Mouse (Mus musculus): ENCODE measurements around the gene Gm20388. TPM values are rescaled to one million over a fixed set of nuclear protein-coding genes. Genes with fewer than 3 reads are reported as not detected.
A peak's percentile ranks its signal among the peaks of the same experiment; 100 is the strongest.
"Not testable (repeated sequence)": the region's sequence is repeated elsewhere in the genome, so short reads cannot be mapped to it uniquely, and the experiment has no call there.

The Gm20388 gene
- polyA plus RNA-seq, 1 experiment from 2014 or later = not detected

GRCm38 (mm10) chr8:122572751-122573150 is 2662.1 kb downstream of the Gm20388 start:
- Histone ChIP-seq H3K4me3 (ENCODE audit: control insufficient read depth in 1 of 2, insufficient read depth in 1 of 2, low read depth in 1 of 2, low read length in 2 of 2) (no peak overlapping the region), H3K9me3 (ENCODE audit: control insufficient read depth, low read length) (no peaks in the 10 kb centered on the region), H3K27me3 (ENCODE audit: control insufficient read depth, insufficient read depth, low read length) (no peaks in the 10 kb centered on the region), H3K36me3 (ENCODE audit: control insufficient read depth, insufficient read depth, low read length) (peaks cover 52% of the 10 kb centered on the region), H3K4me1 (ENCODE audit: control insufficient read depth in 2 of 2, insufficient read depth in 2 of 2, low read length in 2 of 2) (peaks cover 31 to 45% of the 10 kb centered on the region in 2 experiments), H3K4me2 (ENCODE audit: low read length) (no peak overlapping the region), H3K9ac (ENCODE audit: low read length) (no peak overlapping the region), H3K27ac (replicated peaks in 1 of 2; ENCODE audit: control insufficient read depth in 1 of 2, insufficient read depth in 1 of 2, low read depth in 2 of 2, low read length in 2 of 2) (no peak overlapping the region)
- 90% methylated on average over 3 of the region's 3 CpGs for WGBS
- no peak for ATAC-seq (ENCODE audit: insufficient number of reproducible peaks, insufficient read depth, low FRiP score, low read depth)

- H3K9ac ChIP-seq (ENCODE audit: low read length); H3K9me3 ChIP-seq (ENCODE audit: control insufficient read depth, low read length); H3K4me2 ChIP-seq (ENCODE audit: low read length); ATAC-seq (ENCODE audit: insufficient number of reproducible peaks, insufficient read depth, low FRiP score, low read depth); H3K4me3 ChIP-seq (ENCODE audit: control insufficient read depth in 1 of 2, insufficient read depth in 1 of 2, low read depth in 1 of 2, low read length in 2 of 2); H3K27ac ChIP-seq (replicated peaks in 1 of 2; ENCODE audit: control insufficient read depth in 1 of 2, insufficient read depth in 1 of 2, low read depth in 2 of 2, low read length in 2 of 2); H3K27me3 ChIP-seq (ENCODE audit: control insufficient read depth, insufficient read depth, low read length): not testable (repeated sequence)
- H3K36me3 ChIP-seq (ENCODE audit: control insufficient read depth, insufficient read depth, low read length) = peaks cover 52% of the 10 kb centered on the region
- H3K4me1 ChIP-seq (ENCODE audit: control insufficient read depth in 2 of 2, insufficient read depth in 2 of 2, low read length in 2 of 2) = peaks cover 31 to 45% of the 10 kb centered on the region in 2 experiments
- 58% methylated on average over 4 of the region's 4 CpGs for WGBS
These were observed 2662.5 kb downstream of the Gm20388 start for GRCm38 (mm10) chr8:122573176-122573575.

DNA sequence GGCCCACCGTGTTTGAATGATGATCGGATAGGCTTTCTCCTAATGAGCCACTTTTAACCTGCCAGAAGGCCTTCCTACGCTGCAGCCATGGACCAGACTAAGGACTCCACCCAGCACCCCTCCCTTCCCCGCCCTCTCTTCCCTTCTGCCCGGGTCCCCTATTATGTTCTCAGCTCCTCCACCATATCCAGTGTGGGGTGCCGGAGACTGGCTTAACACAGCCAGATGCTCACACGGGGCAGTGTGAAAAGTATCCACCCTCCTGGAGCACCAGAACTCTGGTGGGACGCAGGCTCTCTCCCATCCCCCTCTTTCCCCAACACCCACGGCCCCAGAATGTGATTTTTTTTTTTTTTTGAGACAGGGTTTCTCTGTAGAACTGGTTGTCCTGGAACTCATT is 2662.9 kb downstream of the Gm20388 start:
- H3K4me2 ChIP-seq (ENCODE audit: low read length) = no peak overlapping the region
- ATAC-seq (ENCODE audit: insufficient number of reproducible peaks, insufficient read depth, low FRiP score, low read depth) = no peak
- H3K4me1 ChIP-seq (ENCODE audit: control insufficient read depth in 2 of 2, insufficient read depth in 2 of 2, low read length in 2 of 2) = peaks cover 31 to 42% of the 10 kb centered on the region in 2 experiments
- no peak overlapping the region for H3K27ac ChIP-seq (replicated peaks in 1 of 2; ENCODE audit: control insufficient read depth in 1 of 2, insufficient read depth in 1 of 2, low read depth in 2 of 2, low read length in 2 of 2)
- no peak overlapping the region for H3K9ac ChIP-seq (ENCODE audit: low read length)
- H3K9me3 ChIP-seq (ENCODE audit: control insufficient read depth, low read length) = no peaks in the 10 kb centered on the region
- H3K27me3 ChIP-seq (ENCODE audit: control insufficient read depth, insufficient read depth, low read length) = no peaks in the 10 kb centered on the region
- 69% methylated on average over 9 of the region's 9 CpGs for WGBS
- peaks cover 52% of the 10 kb centered on the region for H3K36me3 ChIP-seq (ENCODE audit: control insufficient read depth, insufficient read depth, low read length)
- no peak overlapping the region for H3K4me3 ChIP-seq (ENCODE audit: control insufficient read depth in 1 of 2, insufficient read depth in 1 of 2, low read depth in 1 of 2, low read length in 2 of 2)

- peak overlapping the region; percentile 8; the same call in 1 of the 2 replicates for H3K9ac ChIP-seq (ENCODE audit: low read length)
- ATAC-seq (ENCODE audit: insufficient number of reproducible peaks, insufficient read depth, low FRiP score, low read depth) = no peak
- WGBS = 38% methylated on average over 3 of the region's 3 CpGs
- peaks cover 26 to 37% of the 10 kb centered on the region in 2 experiments for H3K4me1 ChIP-seq (ENCODE audit: control insufficient read depth in 2 of 2, insufficient read depth in 2 of 2, low read length in 2 of 2)
- peak overlapping the region; percentile 83; the same call in 1 of the 2 replicates for H3K4me2 ChIP-seq (ENCODE audit: low read length)
- H3K27ac ChIP-seq (replicated peaks in 1 of 2; ENCODE audit: control insufficient read depth in 1 of 2, insufficient read depth in 1 of 2, low read depth in 2 of 2, low read length in 2 of 2) = peak overlapping the region; percentile 20 to 53; a peak in 2 of 4 replicates
- peaks cover 52% of the 10 kb centered on the region for H3K36me3 ChIP-seq (ENCODE audit: control insufficient read depth, insufficient read depth, low read length)
- H3K4me3 ChIP-seq (ENCODE audit: control insufficient read depth in 1 of 2, insufficient read depth in 1 of 2, low read depth in 1 of 2, low read length in 2 of 2) = no peak overlapping the region
- H3K9me3 ChIP-seq (ENCODE audit: control insufficient read depth, low read length) = no peaks in the 10 kb centered on the region
- H3K27me3 ChIP-seq (ENCODE audit: control insufficient read depth, insufficient read depth, low read length) = no peaks in the 10 kb centered on the region
These were observed 2663.6 kb downstream of the Gm20388 start for GRCm38 (mm10) chr8:122574264-122574663.

GRCm38 (mm10) chr8:122574667-122575251 is 2664.1 kb downstream of the Gm20388 start:
- H3K9me3 ChIP-seq (ENCODE audit: control insufficient read depth, low read length) = no peaks in the 10 kb centered on the region
- peaks cover 47% of the 10 kb centered on the region for H3K36me3 ChIP-seq (ENCODE audit: control insufficient read depth, insufficient read depth, low read length)
- WGBS = 9% methylated on average over 10 of the region's 10 CpGs
- H3K9ac ChIP-seq (ENCODE audit: low read length) = peak overlapping the region; percentile 8; the same call in 1 of the 2 replicates
- H3K27me3 ChIP-seq (ENCODE audit: control insufficient read depth, insufficient read depth, low read length) = no peaks in the 10 kb centered on the region
- ATAC-seq (ENCODE audit: insufficient number of reproducible peaks, insufficient read depth, low FRiP score, low read depth) = no peak
- 0 out of 4 replicates have a peak overlapping the region, but pooled peaks of 1 of the 2 experiments have one; percentile 2 for H3K4me3 ChIP-seq (ENCODE audit: control insufficient read depth in 1 of 2, insufficient read depth in 1 of 2, low read depth in 1 of 2, low read length in 2 of 2)
- H3K4me2 ChIP-seq (ENCODE audit: low read length) = peak overlapping the region; percentile 83
- H3K27ac ChIP-seq (replicated peaks in 1 of 2; ENCODE audit: control insufficient read depth in 1 of 2, insufficient read depth in 1 of 2, low read depth in 2 of 2, low read length in 2 of 2) = peak overlapping the region; percentile 20 to 53; a peak in 2 of 4 replicates
- H3K4me1 ChIP-seq (ENCODE audit: control insufficient read depth in 2 of 2, insufficient read depth in 2 of 2, low read length in 2 of 2) = peaks cover 23 to 37% of the 10 kb centered on the region in 2 experiments

GRCm38 (mm10) chr8:122575286-122575685 is 2664.6 kb downstream of the Gm20388 start:
- Histone ChIP-seq H3K9me3 (ENCODE audit: control insufficient read depth, low read length) (no peaks in the 10 kb centered on the region), H3K9ac (ENCODE audit: low read length) (peak overlapping the region; percentile 90; the same call in 1 of the 2 replicates), H3K4me3 (ENCODE audit: control insufficient read depth in 1 of 2, insufficient read depth in 1 of 2, low read depth in 1 of 2, low read length in 2 of 2) (0 out of 4 replicates have a peak overlapping the region, but pooled peaks of 1 of the 2 experiments have one; percentile 2), H3K4me1 (ENCODE audit: control insufficient read depth in 2 of 2, insufficient read depth in 2 of 2, low read length in 2 of 2) (peaks cover 25 to 36% of the 10 kb centered on the region in 2 experiments), H3K36me3 (ENCODE audit: control insufficient read depth, insufficient read depth, low read length) (peaks cover 41% of the 10 kb centered on the region), H3K4me2 (ENCODE audit: low read length) (peak overlapping the region; percentile 83), H3K27me3 (ENCODE audit: control insufficient read depth, insufficient read depth, low read length) (no peaks in the 10 kb centered on the region), H3K27ac (replicated peaks in 1 of 2; ENCODE audit: control insufficient read depth in 1 of 2, insufficient read depth in 1 of 2, low read depth in 2 of 2, low read length in 2 of 2) (0 out of 4 replicates have a peak overlapping the region, but pooled peaks of 1 of the 2 experiments have one; percentile 53)
- no peak for ATAC-seq (ENCODE audit: insufficient number of reproducible peaks, insufficient read depth, low FRiP score, low read depth)
- 60% methylated on average over 8 of the region's 8 CpGs for WGBS

- Histone ChIP-seq H3K9me3 (ENCODE audit: control insufficient read depth, low read length) (no peaks in the 10 kb centered on the region), H3K4me1 (ENCODE audit: control insufficient read depth in 2 of 2, insufficient read depth in 2 of 2, low read length in 2 of 2) (peaks cover 25 to 36% of the 10 kb centered on the region in 2 experiments), H3K4me3 (ENCODE audit: control insufficient read depth in 1 of 2, insufficient read depth in 1 of 2, low read depth in 1 of 2, low read length in 2 of 2) (peak overlapping the region; percentile 67 to 73), H3K36me3 (ENCODE audit: control insufficient read depth, insufficient read depth, low read length) (peaks cover 34% of the 10 kb centered on the region), H3K9ac (ENCODE audit: low read length) (peak overlapping the region; percentile 90), H3K27ac (replicated peaks in 1 of 2; ENCODE audit: control insufficient read depth in 1 of 2, insufficient read depth in 1 of 2, low read depth in 2 of 2, low read length in 2 of 2) (peak overlapping the region in 1 of 2 experiments; percentile 60; a peak in 2 of 4 replicates), H3K27me3 (ENCODE audit: control insufficient read depth, insufficient read depth, low read length) (no peaks in the 10 kb centered on the region), H3K4me2 (ENCODE audit: low read length) (peak overlapping the region; percentile 83)
- 0 out of 2 replicates have a peak, but pooled peaks have one; percentile 3 for ATAC-seq (ENCODE audit: insufficient number of reproducible peaks, insufficient read depth, low FRiP score, low read depth)
- 17% methylated on average over 21 of the region's 21 CpGs for WGBS
These were observed 2665.3 kb downstream of the Gm20388 start for GRCm38 (mm10) chr8:122575735-122576647.

Measured in heart, embryonic 14.5 days (tissue).